ENCODE assay signal across 28 mouse cellular contexts in the genomic region with DNA sequence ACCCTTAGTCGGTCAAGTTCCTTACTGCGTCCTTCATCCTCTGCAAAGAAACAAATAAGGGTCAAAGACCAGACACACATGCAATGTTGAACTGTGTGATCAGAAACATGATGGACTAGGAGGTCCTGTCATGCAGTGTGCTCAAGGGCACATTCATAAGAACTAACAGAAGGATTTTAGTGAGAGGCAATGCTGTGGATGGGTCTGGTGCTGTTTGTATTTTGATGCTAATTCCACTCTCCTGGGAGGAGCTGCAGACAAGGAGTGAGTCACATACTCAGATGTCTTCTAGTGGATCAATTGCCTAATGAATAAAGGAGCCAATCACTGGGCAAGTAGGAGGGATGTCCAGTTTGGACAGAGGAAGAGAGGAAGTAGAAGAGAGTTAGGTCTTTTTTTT.
"Had no signal": no experiment of that assay in that cellular context is flagged by ENCODE, and none has a peak within 500 bp of the region (broad histone marks: within the 10 kb centered on the region; RNA-seq: fewer than 3 reads in every experiment).

No protein-coding gene starts in this region.

- H3K27me3 ChIP-seq: heart, embryonic 13.5 days; heart, embryonic 15.5 days; hindbrain, embryonic 12.5 days; intestine, embryonic 15.5 days; limb, embryonic 12.5 days; liver, embryonic 13.5 days; liver, embryonic 15.5 days had no signal

- H3K9me3 ChIP-seq: heart, embryonic 13.5 days; heart, embryonic 15.5 days; hindbrain, embryonic 10.5 days; hindbrain, embryonic 12.5 days; intestine, embryonic 15.5 days; limb, embryonic 10.5 days; limb, embryonic 12.5 days; liver, embryonic 13.5 days; liver, embryonic 15.5 days had no signal

- H3K27ac ChIP-seq: heart, adult 2 months; heart, embryonic 13.5 days; heart, embryonic 15.5 days; hindbrain, embryonic 10.5 days; hindbrain, embryonic 12.5 days; hindbrain, embryonic 14.5 days; intestine, embryonic 15.5 days; layer of hippocampus, adult 2 months; left cerebral cortex, adult 2 months; limb, embryonic 10.5 days; limb, embryonic 12.5 days; liver, embryonic 13.5 days; liver, embryonic 15.5 days had no signal

- H3K9ac ChIP-seq: heart, embryonic 13.5 days; heart, embryonic 15.5 days; hindbrain, embryonic 12.5 days; hindbrain, embryonic 14.5 days; intestine, embryonic 15.5 days; limb, embryonic 12.5 days; liver, embryonic 13.5 days; liver, embryonic 15.5 days had no signal

- ATAC-seq: hindbrain, embryonic 16.5 days; inflammation-experienced regulatory T-cells, adult 6 months; intestine, embryonic 15.5 days; intestine, postnatal 0 days had no signal

- H3K36me3 ChIP-seq: intestine, embryonic 15.5 days had no signal

- H3K4me2 ChIP-seq: heart, embryonic 11.5 days; heart, embryonic 13.5 days; heart, embryonic 15.5 days; hindbrain, embryonic 12.5 days; hindbrain, embryonic 14.5 days; intestine, embryonic 15.5 days; limb, embryonic 12.5 days; liver, embryonic 11.5 days; liver, embryonic 13.5 days; liver, embryonic 15.5 days had no signal

- DNase-seq: gastrocnemius, postnatal 14 days; gastrocnemius, postnatal 36 days; heart, adult 11 months; heart, adult 2 months; heart, postnatal 4 days; kidney, adult 18-20 months; kidney, adult 8-10 months; kidney, postnatal 10 days; kidney, postnatal 25 days; kidney, postnatal 4 days; liver; liver, embryonic 13.5 days had no signal

- H3K4me3 ChIP-seq: heart, adult 2 months; heart, embryonic 13.5 days; heart, embryonic 15.5 days; hindbrain, embryonic 10.5 days; hindbrain, embryonic 12.5 days; intestine, embryonic 15.5 days; layer of hippocampus, adult 2 months; left cerebral cortex, adult 2 months; limb, embryonic 10.5 days; limb, embryonic 12.5 days; liver, embryonic 13.5 days; liver, embryonic 15.5 days had no signal

- H3K4me1 ChIP-seq: heart, embryonic 13.5 days; heart, embryonic 15.5 days; hindbrain, embryonic 10.5 days; hindbrain, embryonic 12.5 days; intestine, embryonic 15.5 days; limb, embryonic 10.5 days; limb, embryonic 12.5 days; liver, embryonic 13.5 days; liver, embryonic 15.5 days had no signal
